Mouse (Mus musculus) ES-Bruce4 (cell line): Measurements from ENCODE around the gene Ugt2a3.

Experiments used
- CTCF ChIP-seq: IDR thresholded peaks from one replicate; pipeline ENCODE4 v1.8.1; 2011; ENCODE audit warnings: low read depth, low read length
- EP300 ChIP-seq: IDR thresholded peaks from 2 replicates; pipeline ENCODE4 v1.6.1; 2011; ENCODE audit warnings: low read depth, low read length; ENCODE audit not compliant: insufficient read depth
- POLR2A ChIP-seq: IDR thresholded peaks from one replicate; pipeline ENCODE4 v1.8.1; 2011; ENCODE audit warnings: low read length; ENCODE audit not compliant: insufficient read depth

GRCm38 (mm10) chr5:87336961-87337697, at the start of gene Ugt2a3:
- TF ChIP-seq CTCF (no peak), EP300 (no peak), POLR2A (no peak)
